Mouse (Mus musculus) T-helper 17 cell (primary cell): ENCODE measurements around the gene Ebf3.

Experiments
- in situ Hi-C, 2 experiments: fragments of 300-600 bp; cut with MboI, MseI; formaldehyde crosslinking; loops; 1 replicate in 1 of 2; 2 replicates in 1 of 2; pipeline ENCODE4 v1.15.1; 2025; ENCODE audit warnings: high pct_unique_total_duplicates in 2 of 2

Gene Ebf3

GRCm38 (mm10) chr7:137206770-137207285, 107.4 kb downstream of the Ebf3 start:
- in situ Hi-C loops: no loop called here

GRCm38 (mm10) chr7:137199533-137199932, 114.7 kb downstream of the Ebf3 start:
- in situ Hi-C loops: no loop called here

- in situ Hi-C loops: no loop called here
These were observed 115.3 kb downstream of the Ebf3 start for GRCm38 (mm10) chr7:137198921-137199320.

- in situ Hi-C loops: no loop called here
These were observed 116.9 kb downstream of the Ebf3 start for GRCm38 (mm10) chr7:137197118-137198030.

- in situ Hi-C loops: no loop called here
These were observed 117.7 kb downstream of the Ebf3 start for GRCm38 (mm10) chr7:137196536-137196935.

- in situ Hi-C loops: no loop called here
These were observed 121.4 kb downstream of the Ebf3 start for GRCm38 (mm10) chr7:137192776-137193278.

GRCm38 (mm10) chr7:137191889-137192288, 122.4 kb downstream of the Ebf3 start:
- in situ Hi-C loops: no loop called here

- in situ Hi-C loops: no loop called here
These were observed 142.0 kb downstream of the Ebf3 start for GRCm38 (mm10) chr7:137172278-137172677.

- in situ Hi-C loops: no loop called here
These were observed 155.2 kb downstream of the Ebf3 start for GRCm38 (mm10) chr7:137159086-137159485.

- in situ Hi-C loops: no loop called here
These were observed 159.6 kb downstream of the Ebf3 start for GRCm38 (mm10) chr7:137154623-137155022.

- in situ Hi-C loops: no loop called here
These were observed 162.4 kb downstream of the Ebf3 start for GRCm38 (mm10) chr7:137151854-137152253.

- in situ Hi-C loops: loop anchor here in 1 of 2 experiments (10.0 kb wide), 1 partner anchor 282 kb away; no protein-coding TSS in a partner anchor
These were observed 167.1 kb downstream of the Ebf3 start for GRCm38 (mm10) chr7:137147101-137147500.
